Mouse (Mus musculus) brain, embryonic 14.5 days (tissue): ENCODE data around the gene Mapk1ip1l. TPM values are rescaled to one million over a fixed set of nuclear protein-coding genes. Genes with fewer than 3 reads are reported as not detected.

ENCODE experiments used
- DNase-seq: peaks from one replicate; pipeline ENCODE4 v3.0.0-alpha.2; 2011; ENCODE audit warnings: low read depth
- CTCF ChIP-seq: fragments of 200-500 bp; IDR thresholded peaks from 2 replicates; pipeline ENCODE4 v1.5.1; 2012; ENCODE audit warnings: inconsistent platforms, mild to moderate bottlenecking, moderate library complexity, borderline replicate concordance; ENCODE audit not compliant: insufficient read depth, insufficient read length; ENCODE audit errors: extremely low read depth
- POLR2A ChIP-seq: fragments of 200-500 bp; IDR thresholded peaks from 2 replicates; pipeline ENCODE4 v1.6.1; 2012; ENCODE audit warnings: mild to moderate bottlenecking, inconsistent platforms, borderline replicate concordance; ENCODE audit not compliant: poor library complexity, insufficient read depth, insufficient read length, severe bottlenecking; ENCODE audit errors: extremely low read depth
- polyA plus RNA-seq: library from polyadenylated mRNA; depleted of rRNA; stranded (reverse); fragments of >200 nt; gene quantifications from 2 replicates; pipeline ENCODE4 v1.2.3, GENCODE M21; 2012; rRNA removed

Mapk1ip1l gene
- polyA plus RNA-seq, result 49.8 and 60.3 TPM in 2 replicates

DNA sequence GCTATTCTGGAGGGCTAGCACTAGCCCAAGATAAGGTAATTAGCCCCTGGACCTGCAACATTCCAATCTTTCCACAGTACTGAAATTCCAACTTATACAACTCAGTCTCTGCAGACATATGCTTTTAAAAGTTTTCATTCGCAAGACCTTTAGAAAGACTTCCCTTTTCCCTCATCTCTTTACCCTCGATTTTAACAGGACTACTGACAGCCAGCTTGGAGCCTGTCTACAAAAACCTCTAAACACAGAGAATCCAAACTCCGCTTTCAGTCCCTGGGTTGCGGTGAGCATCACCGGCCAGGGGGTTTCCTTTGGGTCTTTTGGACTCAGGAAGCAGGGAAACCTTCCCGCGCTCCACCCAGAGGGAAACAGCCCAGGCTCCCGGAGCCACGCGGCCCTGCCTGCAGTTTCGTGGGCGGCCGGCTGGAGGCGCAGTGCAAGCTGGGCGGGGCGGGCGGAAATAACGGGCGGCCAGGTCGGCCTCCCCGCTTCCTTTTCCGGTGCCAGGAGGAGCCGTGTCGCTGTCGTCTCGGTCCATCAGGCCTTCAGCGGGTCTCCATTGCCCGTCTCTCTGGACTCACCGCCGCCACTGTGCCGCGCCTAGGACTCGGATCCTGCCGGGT, at the start of gene Mapk1ip1l:
Gene Mapk1ip1l, plus strand, starts transcription at position 482 of the 623 bp plus-strand sequence.
- TF ChIP-seq CTCF, result peak; percentile 92
- TF ChIP-seq POLR2A, result peak; percentile 76
- DNase-seq, result peak; percentile 93

DNA sequence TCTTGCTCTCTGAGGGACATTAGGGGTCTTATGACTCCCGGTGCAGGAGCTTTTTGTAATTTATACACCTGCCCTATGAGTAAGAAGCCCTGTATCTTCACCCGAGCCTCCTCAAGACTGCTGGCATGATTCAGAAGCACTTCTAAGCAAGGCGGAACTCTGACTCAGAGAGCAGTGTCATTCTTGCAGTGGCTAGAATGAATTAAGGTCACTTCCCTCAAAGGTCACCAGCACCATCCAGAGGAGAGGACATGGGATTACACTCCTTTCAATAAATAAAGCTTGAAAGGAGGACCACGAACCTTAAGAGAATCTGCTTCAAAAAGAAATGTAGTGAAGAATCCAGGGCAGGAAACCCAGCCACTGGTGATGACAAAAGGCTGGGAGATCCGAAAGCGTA, 48.2 kb upstream of the Mapk1ip1l start:
- no peak for DNase-seq
- TF ChIP-seq CTCF (no peak), POLR2A (no peak)

DNA sequence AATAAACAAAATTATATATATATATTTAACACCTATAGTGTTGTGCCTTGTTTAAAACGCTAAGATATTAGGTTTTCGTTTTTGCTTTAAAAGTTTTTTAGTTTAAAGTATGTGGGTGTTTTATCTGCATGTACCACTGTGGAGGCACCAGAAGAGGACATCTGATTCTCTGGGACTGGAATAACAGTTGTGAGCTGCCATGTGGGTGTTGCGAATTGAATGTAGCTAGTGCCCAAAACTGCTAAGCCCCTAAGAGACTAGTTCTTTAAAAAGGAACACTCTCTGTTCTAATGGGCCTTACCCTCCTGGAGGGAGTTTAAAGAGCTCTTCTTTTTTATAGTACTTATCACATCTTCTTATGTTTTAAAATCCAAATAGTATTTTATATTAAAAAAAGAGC, 33.2 kb upstream of the Mapk1ip1l start:
- TF ChIP-seq CTCF (no peak), POLR2A (no peak)
- no peak for DNase-seq

DNA sequence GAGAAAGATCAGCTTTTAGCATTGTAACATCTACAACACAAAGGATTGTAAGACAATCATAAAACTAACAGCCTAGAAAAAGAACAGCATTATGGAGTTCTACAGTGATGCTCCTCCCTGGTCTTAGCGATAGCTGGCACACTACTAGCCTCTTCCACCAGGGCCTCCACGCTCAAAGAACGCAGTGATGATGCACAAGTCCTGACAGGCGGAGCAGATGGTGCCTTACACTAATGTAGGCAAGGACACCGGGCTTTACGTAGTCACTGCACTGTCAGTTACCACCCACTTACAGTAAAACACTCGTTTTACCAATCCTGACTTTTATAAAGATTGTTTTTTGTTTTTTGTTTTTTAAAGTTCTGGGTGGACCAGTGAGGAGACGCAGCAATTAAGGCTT, 32.2 kb upstream of the Mapk1ip1l start:
- TF ChIP-seq POLR2A, result no peak
- DNase-seq, result no peak

DNA sequence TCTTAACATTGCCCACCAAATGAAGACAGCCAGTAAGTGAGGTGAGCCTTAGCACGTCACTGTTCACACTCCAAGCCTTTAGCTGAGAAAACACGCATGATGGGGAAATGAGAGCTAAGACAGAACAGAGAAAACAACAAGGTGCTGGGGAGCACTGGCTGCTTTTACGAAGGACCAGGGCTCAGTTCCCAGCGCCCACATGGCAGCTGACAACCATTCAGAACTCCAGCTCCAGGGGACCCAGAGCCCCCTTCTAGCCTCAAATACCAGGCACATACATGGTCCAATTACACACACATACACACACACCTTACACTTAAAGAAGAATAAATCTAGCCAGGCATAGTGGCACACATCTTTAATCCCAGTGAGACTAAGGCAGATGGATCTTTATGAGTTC, 29.0 kb upstream of the Mapk1ip1l start:
- DNase-seq, result no peak
- no peak for TF ChIP-seq CTCF
- TF ChIP-seq POLR2A, result no peak

DNA sequence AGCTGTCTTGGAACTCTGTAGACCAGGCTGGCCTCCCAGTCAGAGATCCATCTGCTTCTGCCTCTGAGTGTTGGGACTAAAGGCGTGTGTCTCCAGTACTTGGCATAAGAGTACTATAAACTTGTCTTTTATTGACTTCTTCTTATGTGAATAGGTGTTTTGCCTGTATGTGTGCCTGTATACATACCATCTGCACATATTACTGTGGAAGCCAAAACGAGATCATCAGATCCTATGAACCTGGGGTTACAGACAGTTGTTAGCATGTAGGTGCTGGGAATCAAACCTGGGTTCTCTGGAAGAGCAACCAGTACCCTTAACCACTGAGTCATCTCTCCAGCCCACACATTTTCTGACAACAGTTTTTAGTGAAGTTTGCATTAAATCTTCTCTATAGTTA, 28.4 kb upstream of the Mapk1ip1l start:
- no peak for TF ChIP-seq CTCF
- no peak for TF ChIP-seq POLR2A
- no peak for DNase-seq

DNA sequence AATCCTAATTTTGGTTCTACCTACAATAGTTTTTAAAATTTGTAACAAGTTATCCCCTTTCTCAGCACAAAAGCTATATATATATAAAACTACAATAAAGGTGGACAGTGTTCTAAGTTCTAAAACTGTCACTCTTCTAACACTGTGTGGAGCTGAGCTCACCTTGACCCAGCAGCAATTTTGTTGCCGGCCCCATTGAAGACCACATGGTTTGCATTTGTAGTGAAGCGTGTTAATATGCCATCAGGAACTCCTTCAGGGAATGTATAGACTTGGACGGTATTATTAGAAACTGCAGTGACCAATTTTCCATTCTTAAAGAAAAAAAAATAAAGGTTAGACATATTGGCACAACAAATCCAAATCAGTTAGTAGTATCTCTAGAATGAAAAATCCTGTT, 24.3 kb upstream of the Mapk1ip1l start:
- no peak for DNase-seq
- TF ChIP-seq POLR2A, result no peak
- TF ChIP-seq CTCF, result no peak

DNA sequence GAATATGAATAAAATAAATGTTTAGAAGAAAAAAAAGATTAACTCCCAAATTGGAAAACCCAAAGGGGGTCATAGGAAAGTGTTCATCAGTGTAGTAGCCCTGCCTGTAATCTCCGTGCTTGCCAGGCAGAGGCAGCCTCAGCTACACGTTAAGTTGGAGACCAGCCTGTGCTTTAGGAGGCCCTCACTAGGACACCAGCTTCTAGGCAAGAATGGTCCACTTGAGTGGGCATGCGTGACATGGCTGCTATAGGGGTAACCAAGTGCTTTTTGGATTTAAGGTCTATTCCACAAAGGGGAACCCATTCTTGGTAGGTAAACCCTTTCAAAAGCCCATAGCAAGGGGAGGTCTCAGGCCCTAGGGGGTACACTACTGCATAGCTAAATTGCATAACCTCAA, 22.6 kb upstream of the Mapk1ip1l start:
- TF ChIP-seq POLR2A (no peak), CTCF (no peak)
- peak; percentile 39 for DNase-seq

DNA sequence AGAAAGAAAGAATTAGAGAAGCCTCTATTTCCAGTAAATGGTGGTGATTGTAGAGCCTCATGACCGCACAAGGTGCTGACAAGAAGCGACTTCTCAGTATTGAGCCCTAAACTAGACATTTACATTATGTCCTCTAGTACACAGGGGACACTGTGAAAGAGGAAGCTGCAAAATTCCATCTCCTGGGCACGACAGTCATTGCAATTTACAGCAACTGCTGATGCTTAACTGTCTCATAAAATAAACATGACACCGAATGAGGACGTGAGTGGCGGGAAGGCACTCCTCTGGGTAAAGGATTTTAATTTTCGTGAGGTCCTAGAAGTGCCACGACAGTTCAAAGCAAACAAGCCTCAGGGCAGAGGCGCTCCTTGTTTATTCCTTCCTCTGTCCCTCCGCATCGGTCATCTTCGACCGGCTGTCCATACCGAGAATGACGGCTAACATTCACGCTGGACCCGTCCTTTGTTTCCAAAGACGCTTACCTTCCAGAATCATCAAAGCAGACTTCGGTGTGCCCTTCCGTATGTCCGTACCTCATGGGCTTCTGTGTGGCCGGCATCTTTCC, 21.9 kb upstream of the Mapk1ip1l start:
- peak; percentile 47 for DNase-seq

DNA sequence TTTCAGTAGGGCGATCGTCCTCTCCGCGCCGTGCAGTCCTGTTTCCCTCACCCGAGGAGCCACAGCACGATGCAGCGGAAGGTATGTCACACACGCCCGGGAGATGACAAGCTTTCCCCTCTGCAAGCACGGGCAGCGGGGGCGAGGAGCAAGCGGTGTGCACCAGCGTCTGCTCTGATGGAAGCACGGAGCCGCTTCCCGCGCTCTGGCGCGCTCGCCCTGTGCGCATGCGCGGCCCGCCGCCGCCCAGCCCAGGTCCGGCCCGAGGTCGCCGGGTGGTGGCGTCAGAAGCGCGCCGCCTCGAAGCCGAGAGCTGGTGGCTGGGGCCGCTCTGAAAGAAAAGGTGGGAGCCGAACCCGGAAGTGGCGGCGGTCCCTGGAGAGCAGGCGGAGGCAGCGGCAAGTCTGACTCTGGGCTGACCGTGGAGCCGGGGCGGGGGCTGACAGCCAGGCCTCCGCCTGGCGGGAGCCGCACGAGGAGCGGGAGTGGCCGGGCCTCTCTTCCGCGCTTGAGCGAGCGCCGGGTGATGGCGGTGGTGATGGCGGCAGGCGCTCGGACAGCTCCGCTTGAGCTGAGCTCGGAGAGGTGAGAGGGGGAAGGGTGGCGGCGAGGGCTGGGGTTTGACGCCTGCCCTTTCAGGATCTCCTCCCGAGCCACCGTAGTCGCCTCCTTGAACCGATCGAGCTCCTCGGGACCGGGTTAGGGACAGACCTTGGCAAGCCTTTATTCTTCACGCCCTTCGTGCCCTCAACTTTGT, 21.3 kb upstream of the Mapk1ip1l start, which contains the start of the genes Wdhd1 and Socs4:
Gene Wdhd1, minus strand, starts transcription at position 221 of the 757 bp plus-strand sequence.
Gene Socs4, plus strand, starts transcription at position 295 of the 757 bp plus-strand sequence.
- peak; percentile 74 for TF ChIP-seq POLR2A
- no peak for TF ChIP-seq CTCF
- DNase-seq, result peak; percentile 98

More for the DNA sequence above, 21.9 kb upstream of the Mapk1ip1l start:
- no peak for TF ChIP-seq POLR2A

DNA sequence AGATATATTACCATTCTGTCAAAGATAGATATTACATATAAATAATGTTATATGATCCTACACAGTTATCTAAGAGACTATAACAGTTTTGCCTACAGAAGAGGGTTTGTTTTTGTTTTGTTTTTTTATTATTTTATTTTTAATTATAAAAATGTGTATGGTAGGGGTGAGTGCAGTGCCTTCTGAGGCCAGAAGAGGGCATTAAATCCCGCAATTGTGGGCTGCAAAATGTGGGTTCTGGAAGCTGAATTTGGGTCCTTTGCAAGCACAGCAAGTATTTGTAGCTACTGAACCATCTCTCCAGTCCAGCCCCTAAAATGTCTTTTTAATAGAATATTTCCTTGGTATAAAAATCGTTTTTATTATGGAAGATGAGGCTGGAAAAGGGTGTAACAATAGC, 19.0 kb upstream of the Mapk1ip1l start:
- TF ChIP-seq CTCF (peak; percentile 24; the same call in 1 of the 2 replicates), POLR2A (no peak)
- DNase-seq, result no peak

DNA sequence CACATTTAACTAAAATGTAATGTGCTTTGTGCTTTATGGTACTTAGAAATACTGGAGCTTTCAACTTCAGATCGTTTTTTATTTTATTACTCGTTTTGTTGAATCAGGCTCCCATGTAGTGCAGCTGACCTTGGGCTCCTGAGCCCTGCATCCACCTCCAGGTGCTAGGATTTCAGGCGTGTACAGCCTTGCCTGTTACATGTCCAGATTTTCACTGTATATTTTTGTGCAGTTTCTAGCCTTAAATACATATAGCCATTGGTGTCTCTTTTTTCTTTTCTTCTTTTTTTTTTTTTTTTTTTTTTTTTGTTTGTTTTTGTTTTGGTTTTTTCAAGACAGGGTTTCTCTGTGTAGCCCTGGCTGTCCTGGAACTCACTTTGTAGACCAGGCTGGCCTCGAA, 16.5 kb upstream of the Mapk1ip1l start:
- no peak for DNase-seq

More for the DNA sequence above, 16.5 kb upstream of the Mapk1ip1l start:
- no peak for TF ChIP-seq CTCF
- no peak for TF ChIP-seq POLR2A
